In genomic region chr14:38991847-38992573, GRCm38 (mm10) we compare ENCODE assay signal across 10 mouse cellular contexts.
DNase-seq lines count a peak whose midpoint lies in the region; ATAC-seq and TF ChIP-seq lines count a peak whose summit lies in the region.
"Had no signal": no experiment of that assay in that cellular context is flagged by ENCODE, and none has a peak within 500 bp of the region (broad histone marks: within the 10 kb centered on the region; RNA-seq: fewer than 3 reads in every experiment).

No protein-coding gene starts in this region.

- H3K9me3 ChIP-seq in intestine, postnatal 0 days (ENCODE audit: control insufficient read depth), result no peaks in the 10 kb centered on the region
- no peaks in the 10 kb centered on the region for H3K9me3 ChIP-seq in intestine, embryonic 15.5 days

- WGBS in intestine, postnatal 0 days, result 79% methylated on average over 7 of the region's 7 CpGs
- WGBS in intestine, embryonic 15.5 days, result 74% methylated on average over 7 of the region's 7 CpGs
- WGBS in cerebellum, adult 2 months, result 30% methylated on average over 7 of the region's 7 CpGs

- H3K36me3 ChIP-seq in intestine, postnatal 0 days (ENCODE audit: control insufficient read depth, insufficient read depth), result no peaks in the 10 kb centered on the region
- H3K36me3 ChIP-seq in intestine, embryonic 15.5 days, result no peaks in the 10 kb centered on the region

- no peaks in the 10 kb centered on the region for H3K27me3 ChIP-seq in intestine, postnatal 0 days (replicated peaks; ENCODE audit: control insufficient read depth, insufficient read depth, low read length)
- no peaks in the 10 kb centered on the region for H3K27me3 ChIP-seq in intestine, embryonic 15.5 days (replicated peaks)
- H3K27me3 ChIP-seq in cerebellum, adult 2 months (ENCODE audit: control insufficient read depth, insufficient read depth, low read length), result no peaks in the 10 kb centered on the region

- no peak overlapping the region for H3K4me3 ChIP-seq in intestine, postnatal 0 days (ENCODE audit: low read depth, low read length)
- no peak overlapping the region for H3K4me3 ChIP-seq in intestine, embryonic 15.5 days (replicated peaks)
- no peak overlapping the region for H3K4me3 ChIP-seq in cerebellum, adult 2 months (replicated peaks; ENCODE audit: insufficient read depth, low read depth, low read length)

- no peak overlapping the region for H3K4me2 ChIP-seq in intestine, postnatal 0 days (replicated peaks; ENCODE audit: low read depth)
- H3K4me2 ChIP-seq in intestine, embryonic 15.5 days (replicated peaks), result no peak overlapping the region

- no peak overlapping the region for H3K27ac ChIP-seq in intestine, postnatal 0 days (ENCODE audit: low read depth, low read length)
- H3K27ac ChIP-seq in intestine, embryonic 15.5 days, result no peak overlapping the region
- no peak overlapping the region for H3K27ac ChIP-seq in cerebellum, adult 2 months (ENCODE audit: insufficient read depth, low read length)
- H3K27ac ChIP-seq: macrophage had no signal

- peak; percentile 61 for TF ChIP-seq CTCF in intestine, postnatal 0 days (IDR thresholded peaks at IDR 0.05; ENCODE audit: low read depth)
- TF ChIP-seq CTCF in cerebellum, adult 2 months (IDR thresholded peaks at IDR 0.05; ENCODE audit: borderline replicate concordance, insufficient read depth, low read depth, low read length), result peak; percentile 20; the same call in 1 of the 2 replicates

- H3K4me1 ChIP-seq in intestine, postnatal 0 days (replicated peaks; ENCODE audit: control insufficient read depth, insufficient read depth, low read length), result no peaks in the 10 kb centered on the region
- H3K4me1 ChIP-seq in intestine, embryonic 15.5 days (replicated peaks), result no peaks in the 10 kb centered on the region
- H3K4me1 ChIP-seq in cerebellum, adult 2 months (ENCODE audit: control insufficient read depth, insufficient read depth, low read length), result no peaks in the 10 kb centered on the region; the same call in 1 of the 2 replicates

- no peak for ATAC-seq in intestine, postnatal 0 days
- ATAC-seq in intestine, embryonic 15.5 days, result no peak

- no peak for TF ChIP-seq POLR2A in cerebellum, adult 2 months (IDR thresholded peaks at IDR 0.05; ENCODE audit: borderline replicate concordance, insufficient read depth, low read length)

- peak; percentile 7 for DNase-seq in A20 (ENCODE audit: low read depth, low spot score)
- DNase-seq in cerebellum, adult 2 months, result peak; percentile 34 to 48
- peak; percentile 20 to 33 for DNase-seq in layer of hippocampus, postnatal 25 days (ENCODE audit: extremely low spot score in 1 of 2, low spot score in 1 of 2)
- DNase-seq in urinary bladder, postnatal 14 days (ENCODE audit: low spot score), result no peak
- DNase-seq in adrenal gland, postnatal 4 days (ENCODE audit: low spot score in 2 of 2), result no peak
- no peak for DNase-seq in urinary bladder, adult 18-20 months (ENCODE audit: low spot score in 2 of 2)
- DNase-seq: kidney, adult 11 months had no signal

- H3K9ac ChIP-seq in intestine, postnatal 0 days (ENCODE audit: low read depth, low read length), result no peak overlapping the region
- H3K9ac ChIP-seq in intestine, embryonic 15.5 days, result no peak overlapping the region

Comparison
In these comparisons a context has a peak if more than half of its experiments do, and no peak if none do; other contexts are left out.
1. DNase-seq: peak in A20 (single experiment), cerebellum, adult 2 months (2 of 2) and layer of hippocampus, postnatal 25 days (2 of 2); none in urinary bladder, postnatal 14 days (single experiment), adrenal gland, postnatal 4 days (0 of 2) and urinary bladder, adult 18-20 months (0 of 2).